Mouse (Mus musculus) gastrocnemius, postnatal 36 days (tissue): Measurements from ENCODE around the gene Fpgs. TPM values are rescaled to one million over a fixed set of nuclear protein-coding genes. Genes with fewer than 3 reads are reported as not detected.

Source experiments
- DNase-seq, 2 experiments: peaks; one replicate each; pipeline ENCODE4 v3.0.0; 2022
- intact Hi-C: fragments of 180-260 bp; cut with DNase I; formaldehyde crosslinking; loops from one replicate; pipeline ENCODE4 v1.15.1; 2025
- long read RNA-seq, 2 experiments: library from polyadenylated mRNA; stranded (forward); transcript quantifications; one replicate each; pipeline ENCODE4 v2.0.0; 2021
- total RNA-seq, 2 experiments: library from RNA; stranded (reverse); gene quantifications; 2 replicates each; pipeline ENCODE4 v1.2.3; 2021

Fpgs gene
- total RNA-seq = 1 to 10 TPM; 4.4 to 4.5 TPM
- long read RNA-seq, experiment 1, partial matches to known transcripts = 1 of 6 reads
- long read RNA-seq, experiment 1, other reads (novel, unspliced or antisense) = 1 of 6 reads
- long read RNA-seq, experiment 2, transcript Fpgs-201 (15 exons, 2,273 nt) = major isoform, 5 of 7 reads
- long read RNA-seq, experiment 2, partial matches to known transcripts = 0 of 7 reads
- long read RNA-seq, experiment 2, other reads (novel, unspliced or antisense) = 2 of 7 reads

DNA sequence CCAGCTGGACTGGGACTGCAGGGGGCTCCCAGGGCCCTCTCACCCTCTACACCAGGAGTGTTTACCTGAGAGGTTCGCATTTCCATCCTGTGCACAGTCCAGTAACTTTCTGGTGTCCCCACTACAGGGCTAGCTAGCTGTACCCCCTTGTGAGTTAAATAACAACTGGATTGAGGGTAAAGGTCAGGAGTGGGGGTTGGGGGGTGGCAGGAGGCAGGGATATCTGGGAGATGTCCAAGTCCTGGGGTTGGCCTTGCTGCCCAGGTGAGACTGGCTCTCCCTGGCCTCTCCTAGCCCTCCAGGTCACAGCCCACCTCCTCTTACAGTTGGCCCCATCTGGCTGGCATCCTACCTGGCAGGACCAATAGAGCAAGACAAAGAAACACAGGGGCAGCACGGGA is at the start of gene Fpgs:
Fpgs (minus strand) TSS at position 125 of the 401 bp plus-strand sequence.
- intact Hi-C loops = no loop called here
- DNase-seq = no peak

- intact Hi-C loops = no loop called here
- no peak for DNase-seq
These were observed 48.2 kb upstream of the Fpgs start for GRCm38 (mm10) chr2:32752181-32752580.

DNA sequence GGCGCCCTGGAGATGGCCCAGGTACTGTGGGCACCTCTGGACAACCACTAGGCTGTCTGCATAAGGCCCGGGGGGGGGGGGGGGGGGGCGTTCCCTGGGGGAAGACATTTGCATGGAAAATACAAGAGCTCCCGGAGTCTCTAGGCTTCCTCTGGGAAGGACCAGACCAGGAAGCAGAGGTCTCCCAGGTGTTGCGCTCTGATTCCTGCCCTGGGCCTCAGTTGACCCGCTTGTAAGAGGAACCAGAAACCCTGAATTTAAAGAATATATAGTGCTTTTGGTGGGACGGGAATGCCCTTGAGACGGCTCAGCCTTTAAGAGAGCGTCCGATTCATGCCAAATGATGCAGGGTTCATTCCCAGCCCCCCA is 47.7 kb upstream of the Fpgs start:
- no peak for DNase-seq
- intact Hi-C loops = no loop called here

DNA sequence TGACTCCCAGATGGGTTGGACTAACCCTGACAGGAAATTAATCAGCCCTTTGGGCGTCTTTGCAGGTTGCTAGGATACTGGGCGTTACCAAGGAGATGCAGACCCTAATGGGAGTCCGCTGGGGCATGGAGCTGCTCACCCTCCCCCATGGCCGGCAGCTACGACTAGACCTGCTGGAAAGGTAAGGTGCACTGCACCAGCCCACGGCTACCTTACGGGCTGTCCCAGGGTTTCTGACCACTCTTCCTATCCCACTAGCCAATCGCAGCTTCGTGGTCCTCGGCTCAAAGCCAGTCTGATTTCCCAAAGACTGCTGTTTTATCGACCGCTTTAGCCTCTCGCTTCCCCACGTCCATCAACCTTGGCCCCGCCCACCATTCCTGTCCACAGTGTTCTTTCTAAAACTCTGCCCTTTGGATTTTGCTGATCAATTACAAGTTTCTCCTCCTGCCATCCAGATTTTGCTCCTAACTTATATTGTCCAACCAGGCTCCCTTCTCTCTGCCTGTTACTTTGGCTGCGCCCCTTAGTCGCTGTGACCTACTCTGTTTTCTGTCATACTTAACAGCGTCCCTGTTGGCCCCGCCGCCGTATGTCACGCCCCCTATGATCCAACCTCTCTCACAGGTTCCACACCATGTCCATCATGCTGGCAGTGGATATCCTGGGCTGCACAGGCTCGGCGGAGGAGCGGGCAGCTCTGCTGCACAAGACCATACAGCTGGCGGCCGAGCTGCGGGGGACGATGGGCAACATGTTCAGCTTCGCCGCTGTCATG is 47.1 kb upstream of the Fpgs start:
- intact Hi-C loops = no loop called here
- no peak for DNase-seq

DNA sequence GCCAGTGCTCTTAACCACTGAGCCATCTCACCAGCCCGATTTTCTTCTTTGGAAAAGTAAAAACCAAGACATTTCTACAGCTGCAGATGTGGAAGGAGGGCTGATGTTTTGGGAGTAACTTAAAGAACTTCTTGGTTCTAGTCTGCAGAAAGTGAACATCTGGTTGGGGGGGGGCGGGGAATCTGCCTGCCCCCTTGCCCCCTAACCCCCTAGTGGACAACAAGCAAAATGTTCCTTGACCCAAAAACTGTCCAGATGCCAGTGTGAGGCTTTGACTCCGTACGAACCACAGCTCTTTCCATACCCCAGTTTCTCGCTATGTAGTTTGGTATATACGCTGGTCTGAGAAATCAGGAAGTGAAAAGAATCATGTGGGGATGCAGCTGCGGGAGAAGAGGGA is 46.3 kb upstream of the Fpgs start:
- intact Hi-C loops = no loop called here
- no peak for DNase-seq

DNA sequence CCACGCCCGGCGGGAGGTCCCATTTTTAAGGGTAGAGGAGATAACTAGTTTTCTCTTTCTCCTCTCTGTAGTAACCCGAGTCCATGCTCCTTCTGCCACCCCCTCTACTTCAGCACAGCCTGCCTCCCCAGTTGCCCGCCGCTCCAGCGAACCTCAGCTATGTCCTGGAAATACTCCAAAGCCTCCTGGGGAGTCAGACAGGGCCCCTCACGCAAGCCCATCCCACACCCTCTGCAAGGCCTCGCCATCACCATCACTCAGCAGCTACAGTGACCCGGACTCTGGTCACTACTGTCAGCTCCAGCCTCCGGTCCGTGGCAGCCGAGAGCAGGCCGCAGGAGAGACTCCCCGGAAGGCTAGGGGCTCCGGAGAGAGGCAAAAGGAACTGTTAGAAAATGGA is 45.1 kb upstream of the Fpgs start:
- intact Hi-C loops = no loop called here
- DNase-seq = no peak

DNA sequence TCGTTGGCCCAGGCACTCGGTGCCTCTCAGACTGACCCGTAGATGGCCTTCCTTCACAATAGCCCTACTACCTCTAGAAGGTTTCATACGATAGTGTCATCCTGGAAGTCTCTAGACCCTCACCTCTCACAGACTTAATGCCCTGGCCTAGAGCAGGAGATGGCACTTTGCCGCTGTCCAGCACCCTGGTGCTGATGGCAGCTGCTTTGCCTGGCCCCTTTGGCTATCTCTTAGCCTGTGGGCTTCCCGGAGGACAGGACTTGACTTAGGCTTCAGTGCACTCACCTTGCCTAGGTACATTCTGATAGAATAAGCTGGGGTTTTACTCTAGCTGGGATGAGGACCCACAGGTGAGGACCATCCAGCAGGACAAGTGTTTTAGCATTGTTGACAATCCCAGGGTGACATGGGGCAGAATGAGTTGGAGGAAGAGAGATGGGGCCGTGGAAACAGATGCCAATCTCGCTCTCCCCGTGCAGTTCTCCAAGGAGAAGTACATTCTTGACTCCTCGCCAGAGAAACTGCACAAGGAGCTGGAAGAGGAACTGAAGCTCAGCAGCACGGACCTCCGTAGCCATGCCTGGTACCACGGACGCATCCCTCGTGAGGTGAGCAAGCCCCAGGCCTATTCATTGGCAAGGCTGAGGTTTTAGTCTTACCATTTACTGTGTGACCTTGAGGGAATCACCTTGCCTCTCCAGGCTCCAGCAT is 40.5 kb upstream of the Fpgs start:
- DNase-seq = no peak
- intact Hi-C loops = no loop called here

- DNase-seq = no peak
- intact Hi-C loops = no loop called here
These were observed 38.2 kb upstream of the Fpgs start for GRCm38 (mm10) chr2:32742173-32742531.

DNA sequence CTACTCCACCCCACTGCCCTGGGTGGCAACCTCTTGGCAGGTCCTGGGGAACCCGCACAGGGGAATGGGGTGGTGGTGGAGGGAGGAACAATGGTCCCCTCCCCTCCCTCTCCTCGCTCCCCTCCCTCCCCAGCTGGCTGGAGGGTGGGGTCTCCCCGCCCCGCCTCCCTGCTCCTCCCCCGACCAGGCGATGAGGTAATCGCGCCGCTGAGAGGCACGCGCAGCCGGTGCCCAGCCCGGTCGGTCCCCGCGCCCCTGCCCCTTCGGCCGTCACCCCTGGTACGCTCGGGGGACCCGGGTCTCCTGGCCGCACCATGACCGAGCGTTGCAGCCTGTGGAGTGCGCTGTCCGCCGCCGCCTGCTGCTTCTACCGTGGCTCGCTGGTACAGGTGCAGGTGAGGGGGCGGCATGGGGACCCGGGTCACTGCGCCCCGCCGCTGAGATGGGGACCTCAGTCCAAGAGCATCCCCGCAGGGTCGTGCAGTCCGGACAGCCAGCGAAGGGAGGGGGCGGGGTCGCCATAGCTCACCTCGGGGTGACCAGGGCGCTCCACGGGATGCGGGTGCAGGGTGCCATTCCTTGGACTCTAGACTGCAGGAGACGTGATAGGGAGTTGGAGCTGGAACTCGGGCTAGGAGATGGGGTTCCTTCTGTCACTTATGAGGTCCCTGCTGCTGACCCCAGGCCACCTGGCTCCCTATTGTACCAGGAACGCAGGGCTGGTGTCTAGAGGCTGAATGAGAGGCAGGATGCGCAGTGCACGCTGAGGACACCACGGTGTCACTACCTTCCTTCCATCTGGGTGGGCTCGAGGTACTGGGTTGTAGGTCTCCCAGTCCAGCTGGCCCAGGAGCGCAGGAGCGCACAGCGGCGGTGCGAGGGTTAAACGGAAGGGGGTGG is 37.6 kb upstream of the Fpgs start:
- DNase-seq = no peak
- intact Hi-C loops = no loop called here

DNA sequence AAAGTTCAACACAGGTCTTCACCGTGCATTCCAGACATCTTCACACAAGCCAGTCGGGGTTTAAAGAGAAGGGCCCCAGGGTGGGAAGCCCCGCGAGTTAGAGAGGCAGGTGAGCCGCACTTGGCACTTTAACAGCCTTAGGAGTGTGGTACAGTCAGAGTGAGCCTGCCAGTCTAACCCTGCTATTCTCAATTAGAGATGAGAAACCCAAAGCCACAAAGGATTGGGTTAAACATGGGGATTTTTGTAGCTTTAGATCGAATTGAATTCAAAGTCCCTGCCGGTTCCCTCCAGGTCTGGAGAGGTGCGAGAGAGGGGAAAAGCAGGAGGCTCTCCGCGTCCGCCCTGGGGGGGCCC is 36.9 kb upstream of the Fpgs start, which contains the start of gene 6330409D20Rik:
6330409D20Rik (minus strand) TSS at position 101 of the 357 bp plus-strand sequence.
- no peak for DNase-seq
- intact Hi-C loops = no loop called here

DNA sequence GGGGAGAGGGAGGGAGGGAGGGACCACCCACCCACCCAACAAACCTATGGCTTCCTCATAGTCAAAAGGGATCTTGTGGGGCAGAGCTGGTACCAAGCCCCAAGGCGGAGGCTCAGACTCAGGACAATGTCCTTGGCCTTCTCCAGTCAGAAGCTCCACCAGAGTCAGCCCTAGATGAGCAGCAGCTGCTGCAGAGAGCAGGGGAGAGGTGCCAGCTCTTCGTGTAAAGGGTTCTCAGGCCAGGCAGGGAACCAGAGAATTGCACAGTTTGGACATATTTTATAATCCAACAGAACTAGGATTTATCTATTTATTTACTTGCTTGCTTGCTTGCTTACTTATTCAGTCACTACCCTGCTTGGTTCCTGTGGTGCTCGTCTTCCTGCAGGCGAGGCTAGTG is 35.4 kb upstream of the Fpgs start:
- no peak for DNase-seq
- intact Hi-C loops = no loop called here

DNA sequence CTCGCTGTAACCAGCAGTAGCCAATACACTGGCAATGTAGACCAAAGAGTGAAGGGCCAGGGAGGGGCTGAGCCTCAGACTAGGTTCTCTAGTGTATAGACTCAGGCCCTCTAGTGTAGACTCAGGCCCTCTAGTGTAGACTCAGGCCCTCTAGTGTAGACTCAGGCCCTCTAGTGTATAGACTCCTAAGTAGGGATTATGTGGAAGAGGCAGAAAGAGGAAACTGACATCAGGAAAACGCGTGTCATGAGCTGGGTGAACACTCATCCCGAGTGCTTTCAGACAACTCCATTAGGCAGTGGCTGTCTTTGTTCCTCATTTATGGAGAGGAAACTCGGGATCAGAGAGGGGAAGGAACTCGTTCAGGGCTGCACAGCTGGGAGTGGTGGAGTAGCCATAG is 33.1 kb upstream of the Fpgs start:
- intact Hi-C loops = no loop called here

GRCm38 (mm10) chr2:32736306-32736829 is 32.4 kb upstream of the Fpgs start:
- intact Hi-C loops = no loop called here
- DNase-seq = no peak

More for the DNA sequence above, 33.1 kb upstream of the Fpgs start:
- DNase-seq = no peak

DNA sequence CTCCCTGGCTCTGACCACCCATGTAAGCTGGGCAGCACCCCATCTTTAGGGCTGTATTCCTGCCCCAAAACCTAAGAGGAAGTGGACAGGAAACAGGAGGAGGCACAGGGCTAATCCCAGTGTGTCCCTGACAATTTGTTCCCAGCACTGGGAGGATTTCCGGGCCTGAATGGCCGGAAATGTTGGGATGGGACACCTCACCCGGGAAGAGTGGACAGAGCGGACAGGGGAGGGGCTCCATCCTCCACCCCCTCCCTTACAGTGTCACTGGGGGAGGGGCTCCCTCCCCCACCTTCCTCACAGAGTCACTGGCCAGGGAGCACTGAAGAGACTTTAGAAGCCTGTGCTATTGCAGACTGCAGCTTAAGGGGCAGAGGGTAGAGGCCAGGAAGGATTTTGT is 31.0 kb upstream of the Fpgs start:
- intact Hi-C loops = no loop called here
- no peak for DNase-seq

GRCm38 (mm10) chr2:32734480-32734879 is 30.5 kb upstream of the Fpgs start:
- intact Hi-C loops = no loop called here
- no peak for DNase-seq

DNA sequence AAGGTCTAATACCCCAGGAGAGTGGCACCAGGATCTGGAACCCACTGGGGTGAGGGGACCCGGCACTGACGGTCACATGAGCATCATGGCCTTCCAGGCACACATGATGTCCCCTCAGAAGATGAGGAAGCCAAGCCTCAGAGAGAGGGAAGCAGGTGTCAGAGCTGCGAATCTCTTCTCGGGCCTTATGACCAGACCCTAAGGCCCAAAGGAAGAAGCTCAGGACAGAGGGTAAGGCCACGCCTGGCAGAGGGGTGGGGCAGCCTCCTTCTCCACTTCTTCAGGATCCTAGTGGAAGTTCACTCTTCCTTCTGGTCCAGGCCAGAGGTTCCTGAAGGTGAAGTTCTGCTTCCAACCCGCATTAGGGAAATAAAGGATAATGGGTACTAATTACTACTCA is 28.8 kb upstream of the Fpgs start:
- intact Hi-C loops = no loop called here
- DNase-seq = no peak

DNA sequence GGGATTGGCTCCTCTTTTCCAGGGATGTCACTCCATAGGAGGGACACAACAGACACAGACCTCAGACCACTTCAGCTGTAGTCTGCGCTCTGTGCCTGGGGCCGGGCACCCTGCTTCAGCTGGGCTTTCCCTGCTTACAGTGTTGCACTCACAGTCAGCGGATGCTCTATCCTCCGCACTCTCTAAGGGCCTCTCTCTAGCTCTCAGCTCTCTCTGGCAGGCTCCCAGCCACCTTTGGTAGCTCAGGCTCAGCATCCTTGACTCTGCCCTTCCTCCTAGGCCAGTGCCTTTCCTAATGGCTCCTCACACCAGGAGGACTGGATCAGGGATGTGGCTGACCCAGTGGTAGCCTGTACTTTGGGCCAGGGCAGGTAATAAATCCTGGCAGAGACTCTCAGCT is 28.0 kb upstream of the Fpgs start:
- intact Hi-C loops = no loop called here
- DNase-seq = no peak

- intact Hi-C loops = no loop called here
- DNase-seq = no peak
These were observed 26.9 kb upstream of the Fpgs start for GRCm38 (mm10) chr2:32730854-32731253.

DNA sequence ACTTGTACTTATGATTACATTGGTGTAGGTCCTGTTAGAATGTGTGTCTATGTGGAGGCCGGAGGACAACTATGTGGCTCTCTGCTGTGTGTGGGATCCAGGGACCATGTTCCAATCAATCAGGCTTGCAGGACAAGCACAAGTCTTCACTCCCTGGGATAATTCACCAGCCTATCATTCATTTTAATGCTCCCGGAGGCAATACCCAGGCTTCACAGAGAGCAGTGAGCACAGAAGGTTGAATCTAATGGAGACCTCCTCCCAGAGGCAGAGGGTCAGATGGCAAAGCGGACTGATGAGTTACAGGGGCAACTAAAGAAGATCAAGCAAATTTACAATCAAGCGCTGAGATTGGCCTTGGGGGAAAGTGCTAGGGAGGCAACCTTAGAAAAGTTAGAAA is 25.6 kb upstream of the Fpgs start:
- no peak for DNase-seq
- intact Hi-C loops = no loop called here

DNA sequence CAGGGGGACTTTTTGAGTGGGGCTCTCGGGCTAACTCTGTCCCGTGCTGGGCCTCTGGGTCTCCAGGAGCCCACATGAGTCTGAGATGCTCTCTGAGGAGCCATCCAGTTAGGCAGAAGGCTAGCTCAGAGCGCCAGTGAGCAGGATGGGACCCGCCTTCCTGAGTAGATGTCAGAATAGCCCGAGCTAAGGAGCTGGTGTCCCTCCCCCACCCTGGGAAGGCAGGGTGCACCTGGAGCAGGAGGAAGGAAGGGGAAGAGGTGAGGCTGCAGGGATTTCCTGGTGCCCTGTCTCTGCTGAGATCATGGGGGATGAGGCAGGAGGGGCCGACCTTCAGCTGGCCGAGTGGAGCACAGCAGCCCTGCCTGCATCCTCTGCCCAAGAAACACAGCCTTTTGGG is 24.5 kb upstream of the Fpgs start:
- intact Hi-C loops = no loop called here
- peak in 1 of 2 experiments; percentile 47 for DNase-seq

- peak; percentile 91 to 93 for DNase-seq
- intact Hi-C loops = no loop called here
These were observed 23.5 kb upstream of the Fpgs start for GRCm38 (mm10) chr2:32727435-32727834.
